Mouse (Mus musculus): ENCODE measurements around the gene Catsperd.

Catsperd gene

DNA sequence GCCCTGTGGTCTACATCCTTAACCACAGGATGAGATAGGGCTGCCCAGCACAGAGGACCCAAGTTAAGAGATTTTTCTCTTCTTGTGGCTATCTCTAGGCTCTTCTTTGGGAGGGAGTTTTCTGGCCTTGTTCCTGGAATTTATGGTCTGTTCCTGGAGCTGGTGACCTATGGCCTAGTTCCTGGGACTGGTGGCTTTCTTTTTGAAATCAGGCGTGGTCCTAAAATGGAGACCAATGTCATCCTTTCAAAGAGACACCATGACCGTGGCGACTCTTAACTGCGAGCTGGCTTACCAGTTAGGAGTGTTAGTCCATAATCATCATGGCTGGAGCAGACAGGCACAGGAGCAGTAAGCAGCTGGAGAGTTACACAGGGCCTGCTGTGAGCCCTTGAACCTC lies 38.4 kb downstream of the Catsperd start:
- no peak for DNase-seq (ENCODE audit: low spot score)

- no peak for DNase-seq (ENCODE audit: low spot score)
Measured at GRCm38 (mm10) chr17:56667591-56667990, 39.6 kb downstream of the Catsperd start.

GRCm38 (mm10) chr17:56668384-56669144 lies 40.6 kb downstream of the Catsperd start:
- DNase-seq (ENCODE audit: low spot score): peak; percentile 49

- DNase-seq (ENCODE audit: low spot score): no peak
Measured at GRCm38 (mm10) chr17:56669766-56670165, 41.8 kb downstream of the Catsperd start.

DNA sequence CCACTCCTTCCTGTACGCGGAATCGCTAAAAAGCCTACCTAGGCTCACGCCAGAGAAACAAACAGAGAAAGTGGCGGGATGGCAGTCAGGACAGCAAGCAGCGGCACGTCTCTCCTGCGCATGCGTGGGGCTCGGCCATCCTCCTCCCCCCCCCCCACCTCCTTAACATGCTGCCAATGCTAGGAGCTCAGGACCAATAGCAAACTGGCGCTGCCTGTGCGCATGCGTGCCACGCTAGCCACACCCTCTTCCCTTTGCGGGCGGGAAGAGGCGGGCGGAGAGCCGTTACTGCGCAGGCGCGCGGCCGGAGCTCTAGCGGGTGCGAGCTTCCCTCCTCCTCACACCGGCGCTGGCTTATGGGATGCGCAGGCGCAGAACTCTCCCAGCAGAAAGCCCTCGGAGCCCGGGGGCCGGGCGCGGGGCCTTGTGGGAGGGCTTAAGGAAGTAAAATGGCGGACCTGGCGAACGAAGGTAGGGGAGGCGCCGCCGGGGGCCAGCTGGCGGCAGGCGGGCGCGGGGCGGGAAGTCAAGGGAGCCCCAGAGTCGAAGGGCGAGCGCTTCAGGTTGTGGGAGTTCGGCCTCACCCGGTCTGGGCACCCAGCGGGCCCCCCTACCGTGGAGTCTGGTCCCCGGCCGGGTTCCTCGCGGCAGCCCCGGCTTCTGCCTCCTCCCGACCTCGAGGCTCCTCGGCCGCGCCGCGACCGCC lies 45.2 kb downstream of the Catsperd start, which contains the start of gene Ranbp3:
Gene Ranbp3 (plus strand): TSS at position 354 of the 706 bp plus-strand sequence.
- DNase-seq (ENCODE audit: low spot score): peak; percentile 100

DNA sequence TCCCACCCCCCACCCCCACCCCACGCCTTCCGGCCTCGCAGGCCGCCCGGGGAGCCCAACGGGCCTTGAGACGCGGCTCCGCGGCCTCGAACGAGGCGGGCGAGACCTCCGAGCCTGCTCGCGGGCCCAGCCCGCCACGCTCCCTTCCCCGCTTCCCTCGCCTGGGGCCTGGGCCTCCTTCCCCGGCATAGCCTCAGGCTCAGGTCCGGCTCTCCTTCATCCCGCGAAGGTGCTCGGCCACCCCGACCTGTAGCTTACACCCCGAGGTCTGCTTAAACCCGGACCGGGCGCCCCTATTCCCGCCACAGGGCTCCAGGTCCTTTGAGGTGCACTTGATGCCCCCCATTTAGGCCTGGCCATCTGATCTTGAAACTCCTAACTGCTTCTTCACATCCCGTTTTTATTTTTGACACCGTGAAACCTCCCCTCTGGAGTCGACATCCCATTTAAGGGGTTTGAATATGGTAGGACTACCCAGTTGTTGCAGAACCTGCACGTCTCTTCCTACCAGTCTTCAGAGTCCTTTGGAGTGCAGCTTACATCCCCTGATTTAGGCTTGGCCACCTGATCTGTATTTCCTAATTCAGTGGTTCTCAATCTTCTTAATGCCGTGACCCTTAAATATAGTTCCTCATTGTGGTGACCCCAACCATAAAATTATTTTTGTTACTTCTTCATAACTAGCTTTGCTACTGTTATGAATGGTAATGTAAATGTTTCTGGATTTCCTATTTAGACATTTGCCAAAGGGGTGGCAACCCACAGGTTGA lies 45.9 kb downstream of the Catsperd start:
- no peak for DNase-seq (ENCODE audit: low spot score)

- no peak for DNase-seq (ENCODE audit: low spot score)
Measured at GRCm38 (mm10) chr17:56681791-56682190, 53.8 kb downstream of the Catsperd start.

DNA sequence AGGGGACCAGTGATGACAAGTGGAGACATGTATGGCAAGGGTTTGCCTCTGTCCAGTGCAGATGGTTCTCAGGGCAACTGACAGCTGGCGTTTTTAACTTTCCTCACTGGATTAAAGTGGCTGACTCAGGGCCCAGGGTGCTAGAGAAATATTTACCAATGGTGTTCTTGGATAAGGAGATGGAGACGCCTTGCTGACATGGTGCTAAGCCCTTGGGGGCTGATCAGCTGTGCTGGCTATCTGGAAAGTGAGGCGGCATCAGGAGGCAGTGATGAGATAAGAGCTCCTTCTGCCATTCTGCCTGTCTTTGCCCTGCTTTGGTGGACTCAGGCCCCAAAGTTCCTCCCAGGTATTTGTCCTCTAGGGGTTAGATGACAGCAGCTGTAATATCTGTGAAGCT lies 54.9 kb downstream of the Catsperd start:
- no peak for DNase-seq (ENCODE audit: low spot score)

- DNase-seq (ENCODE audit: low spot score): no peak
Measured at GRCm38 (mm10) chr17:56683546-56684140, 55.7 kb downstream of the Catsperd start.

- DNase-seq (ENCODE audit: low spot score): no peak
Measured at GRCm38 (mm10) chr17:56684649-56685048, 56.7 kb downstream of the Catsperd start.

- DNase-seq (ENCODE audit: low spot score): no peak
Measured at GRCm38 (mm10) chr17:56686801-56687200, 58.9 kb downstream of the Catsperd start.

DNA sequence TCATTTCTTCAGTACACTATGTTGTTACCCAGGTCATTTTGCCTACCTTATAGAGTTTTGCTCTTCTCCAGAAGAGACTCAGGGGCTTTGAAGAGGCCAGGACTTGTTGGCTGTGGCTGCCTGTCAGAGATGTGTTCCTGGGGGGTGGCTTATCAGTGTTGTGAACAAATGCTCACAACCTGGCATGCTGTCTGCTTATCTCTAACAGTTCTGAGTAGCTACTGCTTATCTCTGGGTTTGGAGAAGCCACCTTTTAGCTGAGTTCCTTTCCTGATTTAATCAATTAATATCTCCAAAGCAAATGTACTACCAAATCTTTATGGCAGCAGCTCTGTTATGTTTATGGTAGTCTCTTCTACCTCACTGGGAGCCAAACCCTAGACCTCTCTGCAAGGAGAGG lies 60.1 kb downstream of the Catsperd start:
- no peak for DNase-seq (ENCODE audit: low spot score)

GRCm38 (mm10) chr17:56688689-56689088 lies 60.7 kb downstream of the Catsperd start:
- DNase-seq (ENCODE audit: low spot score): no peak

DNA sequence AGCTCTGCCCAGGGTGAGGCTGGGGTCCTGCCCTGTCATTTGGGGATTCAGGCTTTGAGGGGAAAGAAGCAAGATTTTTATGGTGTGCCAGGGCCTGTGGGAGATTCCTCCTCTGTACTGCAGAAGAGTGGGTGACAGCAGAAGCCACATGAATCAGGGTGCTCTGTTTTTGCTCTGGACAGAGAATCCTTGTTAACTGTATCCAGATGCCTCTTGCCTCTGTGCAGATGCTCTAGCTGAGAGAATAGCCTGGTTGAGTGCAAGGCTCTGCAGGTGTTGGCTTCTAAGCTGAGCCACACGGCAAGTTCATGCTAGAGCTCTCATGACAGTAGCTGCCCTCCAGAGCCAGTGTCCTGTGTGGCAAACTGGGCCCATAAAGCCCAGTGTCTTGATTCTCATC lies 65.5 kb downstream of the Catsperd start:
- DNase-seq (ENCODE audit: low spot score): no peak

- DNase-seq (ENCODE audit: low spot score): no peak
Measured at GRCm38 (mm10) chr17:56693851-56694310, 65.9 kb downstream of the Catsperd start.

DNA sequence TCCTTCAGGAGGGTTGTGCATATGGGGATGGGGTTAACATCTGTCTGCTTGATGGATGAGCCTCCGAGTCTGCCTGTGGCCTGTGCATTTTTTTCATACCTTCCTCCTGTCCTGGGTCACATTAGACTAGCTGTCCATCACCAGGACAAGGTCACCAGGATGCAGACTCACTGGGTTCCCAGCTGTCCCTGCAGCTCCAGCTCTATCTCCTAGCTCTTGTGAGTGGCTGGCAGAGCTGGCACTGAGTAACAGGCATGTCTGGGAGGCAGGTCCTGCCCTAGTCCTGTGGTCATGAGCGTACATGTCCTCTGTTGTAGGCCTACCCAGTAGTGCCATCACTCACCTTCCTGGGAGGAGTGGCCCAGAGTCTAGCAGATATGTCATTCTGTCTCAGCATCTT lies 72.5 kb downstream of the Catsperd start:
- no peak for DNase-seq (ENCODE audit: low spot score)

DNA sequence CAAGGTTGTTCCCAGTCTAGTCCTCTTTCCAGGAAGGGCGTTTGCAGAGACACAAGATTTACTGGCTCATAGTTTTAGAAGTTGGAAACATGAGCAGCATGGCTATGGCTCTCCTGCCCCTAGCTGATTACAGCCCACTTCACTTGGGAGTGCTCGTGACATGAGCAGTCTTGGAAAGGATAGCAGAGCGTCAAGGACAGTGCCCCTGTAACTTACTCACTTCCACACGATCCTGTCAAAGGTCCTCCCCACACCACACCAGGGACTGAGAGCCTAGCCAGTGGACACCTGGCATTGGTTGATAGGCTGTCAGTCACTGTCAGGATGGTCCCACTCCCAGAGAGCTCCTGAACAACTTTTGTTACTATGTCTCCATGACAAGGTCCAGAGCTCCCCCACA lies 75.1 kb downstream of the Catsperd start:
- no peak for DNase-seq (ENCODE audit: low spot score)

- DNase-seq (ENCODE audit: low spot score): no peak
Measured at GRCm38 (mm10) chr17:56706515-56706914, 78.6 kb downstream of the Catsperd start.

DNA sequence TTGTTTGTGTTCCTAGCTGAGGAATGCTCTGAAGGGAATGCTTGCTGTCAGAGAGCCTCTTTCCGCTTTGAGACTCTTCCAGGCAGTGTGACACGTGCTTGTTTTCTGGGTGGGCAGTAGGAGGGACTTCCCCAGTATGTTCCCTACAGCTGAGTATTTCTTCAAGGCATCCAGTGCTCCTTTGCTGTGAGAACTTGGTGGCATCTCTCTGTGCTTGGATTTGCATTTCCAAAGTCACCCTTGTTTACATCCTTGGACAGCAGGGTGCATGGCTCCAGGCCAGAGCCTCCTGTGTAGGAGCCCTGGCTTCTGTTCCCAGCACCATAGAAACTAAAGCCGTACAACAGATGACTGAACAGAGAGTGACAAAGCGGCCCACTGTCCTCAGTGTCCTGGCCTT lies 80.7 kb downstream of the Catsperd start:
- DNase-seq (ENCODE audit: low spot score): peak; percentile 16

GRCm38 (mm10) chr17:56709708-56710107 lies 81.8 kb downstream of the Catsperd start:
- no peak for DNase-seq (ENCODE audit: low spot score)
